Mouse (Mus musculus): ENCODE results near the gene Tcte3.
"Not testable (repeated sequence)": the region's sequence is repeated elsewhere in the genome, so short reads cannot be mapped to it uniquely, and the experiment has no call there.

Tcte3 gene

GRCm38 (mm10) chr17:15041175-15041729 lies at the start of gene Tcte3, which contains the start of the genes Ermard and Gm3448:
Tcte3 (minus strand) TSS chr17:15041488.
Ermard (plus strand) TSS chr17:15041208.
Gm3448 (minus strand) TSS chr17:15041537.
- DNase-seq (ENCODE audit: low spot score): not testable (repeated sequence)

- DNase-seq (ENCODE audit: low spot score): no peak
Observed at GRCm38 (mm10) chr17:15088591-15089001, 47.3 kb upstream of the Tcte3 start.

DNA sequence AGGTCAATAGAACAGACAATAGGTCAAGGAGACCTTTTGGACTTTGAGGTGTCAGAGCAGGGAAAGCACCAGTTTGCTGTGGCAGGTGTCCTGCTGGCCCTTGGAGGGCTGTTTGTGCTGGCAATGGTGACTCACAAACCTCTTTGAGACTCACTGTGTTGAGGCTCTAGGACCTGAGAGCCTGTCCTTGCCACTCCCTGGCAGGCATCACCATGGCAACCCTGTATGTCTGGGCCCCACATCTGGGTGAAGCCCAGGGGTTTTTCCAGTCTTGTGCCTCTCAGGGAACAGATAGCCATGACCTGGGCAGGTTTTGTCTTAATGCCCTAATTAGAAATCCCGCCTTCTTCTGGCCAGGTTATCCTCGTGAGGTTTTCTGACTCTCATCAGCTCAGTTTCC lies 46.9 kb upstream of the Tcte3 start:
- no peak for DNase-seq (ENCODE audit: low spot score)

GRCm38 (mm10) chr17:15085006-15085405 lies 43.7 kb upstream of the Tcte3 start:
- DNase-seq (ENCODE audit: low spot score): no peak

- DNase-seq (ENCODE audit: low spot score): no peak
Observed at GRCm38 (mm10) chr17:15084226-15084848, 43.0 kb upstream of the Tcte3 start.

- no peak for DNase-seq (ENCODE audit: low spot score)
Observed at GRCm38 (mm10) chr17:15077536-15077935, 36.2 kb upstream of the Tcte3 start.

- no peak for DNase-seq (ENCODE audit: low spot score)
Observed at GRCm38 (mm10) chr17:15075033-15075432, 33.7 kb upstream of the Tcte3 start.

DNA sequence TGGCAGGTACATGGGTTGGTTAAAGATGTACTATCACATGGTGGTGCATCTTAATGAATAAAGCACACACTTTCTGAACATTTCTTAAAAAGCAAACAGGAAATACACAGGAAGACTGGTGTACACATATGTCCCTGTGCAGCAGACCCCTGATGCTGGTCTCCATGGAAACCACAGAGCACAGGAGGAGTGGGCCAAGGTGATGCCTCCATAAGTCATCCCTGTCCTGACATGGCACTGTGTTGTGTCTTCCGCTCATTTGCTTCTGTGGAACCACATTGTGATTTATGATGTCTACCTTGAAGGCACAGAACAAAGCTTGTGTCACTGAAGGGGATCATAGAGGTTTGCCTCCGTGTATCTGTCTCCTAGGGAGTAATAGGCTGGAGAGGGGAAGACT lies 30.9 kb upstream of the Tcte3 start:
- DNase-seq (ENCODE audit: low spot score): no peak

- DNase-seq (ENCODE audit: low spot score): no peak
Observed at GRCm38 (mm10) chr17:15069124-15069523, 27.8 kb upstream of the Tcte3 start.

GRCm38 (mm10) chr17:15068040-15068792 lies 26.9 kb upstream of the Tcte3 start:
- DNase-seq (ENCODE audit: low spot score): no peak

DNA sequence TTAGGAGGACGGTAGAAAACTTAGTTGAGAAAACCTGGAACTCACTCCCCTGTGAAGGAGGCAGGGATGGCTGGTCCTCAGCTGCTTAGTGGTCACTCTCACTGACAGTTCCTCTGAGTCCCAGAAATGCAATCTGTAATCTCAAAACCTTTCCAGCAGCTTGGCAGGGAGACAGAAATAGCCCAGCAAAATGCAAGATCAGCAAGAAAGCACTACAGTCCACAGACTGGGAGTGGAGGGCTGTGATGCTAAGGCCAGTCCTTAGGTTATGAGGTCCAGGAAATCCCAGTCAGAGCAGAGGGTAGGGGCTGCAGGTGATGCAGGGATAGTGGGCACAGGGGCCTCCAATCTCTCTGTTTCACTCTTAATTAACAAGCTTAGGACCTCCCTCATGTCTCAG lies 25.6 kb upstream of the Tcte3 start:
- DNase-seq (ENCODE audit: low spot score): no peak

- DNase-seq (ENCODE audit: low spot score): no peak
Observed at GRCm38 (mm10) chr17:15066066-15066465, 24.8 kb upstream of the Tcte3 start.

GRCm38 (mm10) chr17:15065391-15066024 lies 24.2 kb upstream of the Tcte3 start:
- DNase-seq (ENCODE audit: low spot score): peak; percentile 66

DNA sequence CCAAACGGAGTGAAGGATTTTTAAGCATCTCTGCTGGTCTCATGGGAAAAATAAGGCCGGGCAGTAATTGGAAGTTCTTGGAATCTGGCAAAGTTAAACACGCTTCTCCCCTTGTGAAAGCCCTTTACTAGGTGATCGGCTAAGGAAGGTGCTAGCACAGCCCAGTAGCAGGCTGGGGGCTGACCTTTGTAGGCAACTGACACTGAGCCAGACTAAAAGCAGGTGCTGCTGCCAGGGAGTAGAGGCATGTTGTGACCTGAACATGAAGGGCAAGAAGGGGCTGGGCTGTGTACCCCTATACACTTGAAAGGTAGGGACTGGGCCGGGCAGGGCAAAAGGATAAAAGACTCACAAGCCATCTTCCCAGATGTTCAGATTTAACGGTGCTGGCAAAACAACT lies 19.1 kb upstream of the Tcte3 start:
- no peak for DNase-seq (ENCODE audit: low spot score)

- DNase-seq (ENCODE audit: low spot score): no peak
Observed at GRCm38 (mm10) chr17:15059646-15060045, 18.4 kb upstream of the Tcte3 start.

DNA sequence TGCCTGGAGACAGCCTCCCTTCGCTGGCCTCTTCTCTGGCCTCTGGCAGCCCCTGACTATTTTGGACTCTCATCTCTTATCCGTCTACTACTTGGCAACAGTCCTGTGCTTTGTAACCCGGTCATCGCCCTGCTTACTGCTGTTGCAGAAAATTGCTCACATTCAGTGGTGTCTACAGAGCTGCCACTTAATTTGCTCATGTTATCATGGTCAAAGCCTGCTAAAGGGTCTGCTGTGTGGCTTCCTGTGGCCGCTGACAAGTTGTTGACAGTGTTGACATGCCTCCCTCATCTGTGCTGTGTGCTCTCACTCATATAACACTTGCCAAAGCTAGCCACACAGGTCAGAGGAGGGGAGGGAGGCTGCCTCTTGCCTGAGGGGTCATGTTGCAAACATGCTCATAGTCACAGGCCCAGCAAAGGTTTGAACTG lies 16.9 kb upstream of the Tcte3 start:
- DNase-seq (ENCODE audit: low spot score): no peak

- DNase-seq (ENCODE audit: low spot score): no peak
Observed at GRCm38 (mm10) chr17:15055925-15056324, 14.6 kb upstream of the Tcte3 start.

DNA sequence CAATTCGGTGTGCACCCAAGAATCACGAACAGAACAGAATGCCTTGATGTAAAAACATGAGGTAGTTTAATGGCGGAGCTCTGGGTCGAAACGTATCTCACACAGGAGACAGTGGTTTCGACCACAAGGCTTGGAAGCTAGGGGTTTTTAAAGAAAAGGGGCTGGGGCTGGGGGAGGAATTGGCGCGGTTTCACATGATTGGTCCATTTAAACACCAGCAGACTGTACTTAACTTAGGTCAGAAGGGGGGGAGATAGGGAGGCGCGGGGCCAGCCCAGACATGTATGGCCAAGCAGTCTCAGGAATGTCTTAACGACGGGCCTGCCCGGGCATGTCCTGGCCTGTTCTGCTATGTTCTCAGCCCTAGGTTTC lies 12.5 kb upstream of the Tcte3 start:
- not testable (repeated sequence) for DNase-seq (ENCODE audit: low spot score)

DNA sequence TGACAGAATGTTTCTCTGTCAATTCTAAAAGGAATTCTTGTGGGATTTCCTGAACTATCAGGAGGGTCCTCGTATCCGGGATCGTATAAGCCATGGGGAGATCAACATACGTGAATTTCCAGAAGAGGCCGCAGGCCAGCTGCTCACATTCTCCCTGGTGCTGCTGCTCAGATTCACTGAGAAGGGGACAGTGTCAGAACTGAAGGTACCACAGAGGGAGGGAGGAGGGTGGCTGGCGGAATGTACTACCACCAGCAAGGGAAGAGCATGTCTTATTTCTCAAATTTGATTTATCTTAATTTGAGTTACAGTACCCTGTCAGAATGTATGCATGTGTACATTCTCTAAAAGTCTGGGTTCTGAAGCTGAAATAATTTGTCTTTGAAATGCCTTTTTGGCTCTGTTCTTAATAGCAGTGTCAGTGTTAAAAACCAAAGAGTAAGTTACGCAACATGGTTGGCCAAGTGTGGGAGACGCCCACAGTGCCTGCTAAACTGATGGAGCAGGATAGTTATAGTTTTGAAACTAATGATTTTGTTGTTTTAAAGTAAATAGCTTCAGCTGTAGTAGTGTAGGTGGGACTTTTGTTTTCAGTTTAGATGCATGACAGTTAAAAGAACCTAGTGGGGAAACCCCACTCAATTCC lies 12.0 kb upstream of the Tcte3 start:
- not testable (repeated sequence) for DNase-seq (ENCODE audit: low spot score)

- not testable (repeated sequence) for DNase-seq (ENCODE audit: low spot score)
Observed at GRCm38 (mm10) chr17:15052766-15053165, 11.5 kb upstream of the Tcte3 start.

- DNase-seq (ENCODE audit: low spot score): not testable (repeated sequence)
Observed at GRCm38 (mm10) chr17:15050338-15050737, 9.1 kb upstream of the Tcte3 start.

DNA sequence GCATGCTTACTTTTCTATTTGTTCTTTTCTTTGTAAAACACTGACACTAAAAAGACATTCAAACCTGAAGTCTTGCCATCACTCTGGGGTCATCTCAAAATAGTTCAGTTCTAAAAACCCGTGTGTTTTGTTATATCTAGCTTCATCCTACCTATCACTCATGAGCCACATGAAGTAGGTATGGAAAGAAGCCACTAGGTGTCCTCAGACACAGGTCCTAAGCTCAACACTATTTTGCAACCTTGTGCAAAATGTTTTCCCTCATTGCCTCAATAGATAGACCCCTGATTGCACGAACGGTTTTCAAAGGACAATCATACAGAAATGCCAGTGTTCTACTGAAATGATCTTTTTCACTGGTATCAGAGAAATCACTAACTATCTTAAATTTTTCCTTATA lies 833 bp downstream of the Tcte3 start:
- DNase-seq (ENCODE audit: low spot score): not testable (repeated sequence)
